Mouse (Mus musculus) bone marrow macrophage, adult 2 months (primary cell): ENCODE measurements at regions not wholly inside any gene's neighbourhood (a gene's known extent, or its start where the extent isn't known, plus 50 kb on each side); places are given as distances from the start of the nearest gene placed in this dataset.
A peak's percentile ranks its signal among the peaks of the same experiment; 100 is the strongest.
"Not testable (repeated sequence)": the region's sequence is repeated elsewhere in the genome, so short reads cannot be mapped to it uniquely, and the experiment has no call there.

Source experiments
- H3K27ac ChIP-seq: 2 replicates; pipeline ENCODE4 v1.5.1; 2012; ENCODE audit warnings: low read depth, low read length; ENCODE audit not compliant: insufficient read depth
- H3K4me1 ChIP-seq: 2 replicates; pipeline ENCODE4 v1.6.1; 2012; ENCODE audit warnings: low read length; ENCODE audit not compliant: control insufficient read depth, insufficient read depth
- H3K4me3 ChIP-seq: 2 replicates; pipeline ENCODE4 v1.5.1; 2012; ENCODE audit warnings: mild to moderate bottlenecking, low read length, moderate library complexity; ENCODE audit not compliant: insufficient read depth

GRCm38 (mm10) chr10:81996742-81997536 lies 51.0 kb upstream of the Zfp873 start:
- H3K4me1 ChIP-seq, H3K27ac ChIP-seq: not testable (repeated sequence)
- peak overlapping the region; percentile 52 for H3K4me3 ChIP-seq
